Mouse (Mus musculus): ENCODE results near the gene Shisa5.

Gene Shisa5

GRCm38 (mm10) chr9:109038086-109038895 is at the start of gene Shisa5:
Gene Shisa5 (plus strand): TSS chr9:109038565.
- DNase-seq (ENCODE audit: low read depth, low spot score) = peak; percentile 80

GRCm38 (mm10) chr9:108989802-108990461 is 48.4 kb upstream of the Shisa5 start:
- peak; percentile 42 for DNase-seq (ENCODE audit: low read depth, low spot score)

GRCm38 (mm10) chr9:108990462-108990820 is 47.9 kb upstream of the Shisa5 start:
- peak; percentile 20 for DNase-seq (ENCODE audit: low read depth, low spot score)

- peak; percentile 100 for DNase-seq (ENCODE audit: low read depth, low spot score)
These were observed 46.8 kb upstream of the Shisa5 start, which contains the start of gene Pfkfb4 for GRCm38 (mm10) chr9:108991428-108992084. Gene Pfkfb4 (plus strand): TSS chr9:108991778.

GRCm38 (mm10) chr9:108992085-108992469 is 46.3 kb upstream of the Shisa5 start:
- DNase-seq (ENCODE audit: low read depth, low spot score) = no peak

- DNase-seq (ENCODE audit: low read depth, low spot score) = no peak
These were observed 45.6 kb upstream of the Shisa5 start for GRCm38 (mm10) chr9:108992620-108993361.

GRCm38 (mm10) chr9:108996411-108996810 is 42.0 kb upstream of the Shisa5 start:
- no peak for DNase-seq (ENCODE audit: low read depth, low spot score)

GRCm38 (mm10) chr9:108998287-108999166 is 39.8 kb upstream of the Shisa5 start:
- no peak for DNase-seq (ENCODE audit: low read depth, low spot score)

- DNase-seq (ENCODE audit: low read depth, low spot score) = no peak
These were observed 39.2 kb upstream of the Shisa5 start for GRCm38 (mm10) chr9:108999167-108999526.

- peak; percentile 88 for DNase-seq (ENCODE audit: low read depth, low spot score)
These were observed 37.6 kb upstream of the Shisa5 start for GRCm38 (mm10) chr9:109000726-109001125.

- peak; percentile 73 for DNase-seq (ENCODE audit: low read depth, low spot score)
These were observed 35.2 kb upstream of the Shisa5 start for GRCm38 (mm10) chr9:109003201-109003600.

GRCm38 (mm10) chr9:109007025-109007780 is 31.2 kb upstream of the Shisa5 start:
- DNase-seq (ENCODE audit: low read depth, low spot score) = no peak

- no peak for DNase-seq (ENCODE audit: low read depth, low spot score)
These were observed 30.3 kb upstream of the Shisa5 start for GRCm38 (mm10) chr9:109008081-109008480.

- no peak for DNase-seq (ENCODE audit: low read depth, low spot score)
These were observed 29.2 kb upstream of the Shisa5 start for GRCm38 (mm10) chr9:109008994-109009635.

- no peak for DNase-seq (ENCODE audit: low read depth, low spot score)
These were observed 28.6 kb upstream of the Shisa5 start for GRCm38 (mm10) chr9:109009636-109010315.

GRCm38 (mm10) chr9:109010316-109010690 is 28.1 kb upstream of the Shisa5 start:
- DNase-seq (ENCODE audit: low read depth, low spot score) = no peak

- DNase-seq (ENCODE audit: low read depth, low spot score) = no peak
These were observed 23.0 kb upstream of the Shisa5 start for GRCm38 (mm10) chr9:109015397-109015796.

- DNase-seq (ENCODE audit: low read depth, low spot score) = no peak
These were observed 21.3 kb upstream of the Shisa5 start for GRCm38 (mm10) chr9:109016973-109017604.

- DNase-seq (ENCODE audit: low read depth, low spot score) = no peak
These were observed 16.9 kb upstream of the Shisa5 start for GRCm38 (mm10) chr9:109021428-109021827.

All from 3T3-L1 (cell line).